ENCODE assay signal across 7 mouse cellular contexts in the genomic region with DNA sequence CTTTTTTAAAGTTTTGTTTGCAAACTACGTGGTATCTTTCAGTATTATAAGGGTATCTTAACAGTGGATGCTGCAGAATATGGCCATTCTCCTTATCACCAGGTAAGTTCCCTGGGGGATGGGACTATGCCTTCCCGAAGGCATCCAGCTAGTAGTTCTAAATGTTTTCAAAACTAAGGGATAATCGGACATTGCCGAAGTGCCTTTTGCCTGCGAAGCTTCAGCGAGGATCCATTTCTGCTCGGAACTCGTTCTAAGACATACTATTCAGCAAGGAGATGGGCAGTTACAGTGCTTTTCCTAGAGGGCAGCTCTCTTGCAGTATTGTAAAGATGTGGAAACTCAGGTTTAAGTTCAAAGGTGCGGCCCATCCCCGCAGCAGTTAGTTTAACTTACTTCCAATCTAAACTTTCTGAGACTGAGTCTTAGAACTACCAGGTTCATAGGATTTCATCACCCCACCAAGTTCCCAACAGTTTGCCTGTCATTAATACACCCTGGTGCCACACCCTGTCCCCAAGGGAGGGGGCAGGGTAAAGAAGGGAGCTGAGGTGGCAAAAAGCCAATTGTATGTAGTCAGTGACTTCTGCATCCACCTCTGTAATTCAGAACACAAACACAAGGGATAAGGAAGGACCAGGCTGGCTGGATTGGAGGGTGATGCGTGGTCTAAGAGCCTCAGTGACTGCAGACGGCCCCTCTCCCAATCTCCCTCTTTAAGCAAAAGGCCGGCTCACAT. TPM values are rescaled to one million over a fixed set of nuclear protein-coding genes. Genes with fewer than 3 reads are reported as not detected.
A peak's percentile ranks its signal among the peaks of the same experiment; 100 is the strongest.
DNase-seq lines count a peak whose midpoint lies in the region; ATAC-seq and TF ChIP-seq lines count a peak whose summit lies in the region.

No protein-coding gene starts in this region.

- H3K9me3 ChIP-seq in ES-E14 (ENCODE audit: control insufficient read depth, insufficient read depth, low read depth, low read length): no peaks in the 10 kb centered on the region
- H3K9me3 ChIP-seq in heart, postnatal 0 days (replicated peaks; ENCODE audit: control insufficient read depth, low read length): no peaks in the 10 kb centered on the region
- no peaks in the 10 kb centered on the region for H3K9me3 ChIP-seq in liver, embryonic 16.5 days (replicated peaks; ENCODE audit: control insufficient read depth, low read length)

- H3K36me3 ChIP-seq in ES-E14 (ENCODE audit: control insufficient read depth, insufficient read depth, low read length, poor library complexity, severe bottlenecking): no peaks in the 10 kb centered on the region
- H3K36me3 ChIP-seq in heart, postnatal 0 days (replicated peaks; ENCODE audit: control insufficient read depth, insufficient read depth, low read length): peaks cover 5% of the 10 kb centered on the region
- H3K36me3 ChIP-seq in liver, embryonic 16.5 days (ENCODE audit: control insufficient read depth, insufficient read depth): peaks cover 22% of the 10 kb centered on the region
- H3K36me3 ChIP-seq in spleen, adult 2 months (ENCODE audit: control insufficient read depth, insufficient read depth, low read length): no peaks in the 10 kb centered on the region

- TF ChIP-seq CTCF in heart, postnatal 0 days (IDR thresholded peaks at IDR 0.05; ENCODE audit: low read depth): no peak
- TF ChIP-seq CTCF in spleen, adult 2 months (IDR thresholded peaks at IDR 0.05; ENCODE audit: extremely low read depth, insufficient read depth, insufficient read length, insufficient replicate concordance): no peak

- no peak for TF ChIP-seq EP300 in heart, postnatal 0 days (IDR thresholded peaks at IDR 0.05; ENCODE audit: low read depth)

- 72% methylated on average over 13 of the region's 13 CpGs for WGBS in heart, postnatal 0 days
- 58% methylated on average over 13 of the region's 13 CpGs for WGBS in liver, embryonic 16.5 days (ENCODE audit: insufficient replicate concordance)
- WGBS in spleen, adult 2 months: 79% methylated on average over 13 of the region's 13 CpGs

- H3K27me3 ChIP-seq in heart, postnatal 0 days (ENCODE audit: control insufficient read depth, insufficient read depth, low read length): no peaks in the 10 kb centered on the region
- no peaks in the 10 kb centered on the region; the same call in 1 of the 2 replicates for H3K27me3 ChIP-seq in liver, embryonic 16.5 days (ENCODE audit: control insufficient read depth, insufficient read depth, low read depth, low read length)
- peaks cover 8% of the 10 kb centered on the region; the same call in 1 of the 2 replicates for H3K27me3 ChIP-seq in spleen, adult 2 months (ENCODE audit: control insufficient read depth, insufficient read depth, low read length)

- in situ Hi-C loops in ES-E14 (cut with MboI; ENCODE audit: low sequenced_read_pairs in 2 of 2, unreplicated experiment in 2 of 2): no loop called here

- no peak for DNase-seq in ES-E14 (ENCODE audit: low read depth, low spot score)
- DNase-seq in ZHBTc4 (ENCODE audit: low read depth, low spot score): peak; percentile 14
- peak; percentile 13 for DNase-seq in heart, postnatal 0 days (ENCODE audit: low spot score)
- no peak for DNase-seq in spleen, adult 2 months (ENCODE audit: low read depth in 1 of 2, low spot score in 2 of 2)
- no peak for DNase-seq in adrenal gland, postnatal 14 days
- DNase-seq in adrenal gland, postnatal 10 days: no peak

- H3K27ac ChIP-seq in ES-E14 (ENCODE audit: insufficient read depth, low read depth, low read length, poor library complexity, severe bottlenecking): no peak overlapping the region
- H3K27ac ChIP-seq in heart, postnatal 0 days (ENCODE audit: low read depth): no peak overlapping the region
- H3K27ac ChIP-seq in liver, embryonic 16.5 days (ENCODE audit: low read length): peak overlapping the region; percentile 65
- H3K27ac ChIP-seq in spleen, adult 2 months (ENCODE audit: insufficient read depth, low read length): no peak overlapping the region

- peak overlapping the region; percentile 85 to 90 for H3K4me3 ChIP-seq in ES-E14 (ENCODE audit: insufficient read depth in 1 of 2, low read depth in 1 of 2, low read length in 2 of 2, poor library complexity in 1 of 2, severe bottlenecking in 1 of 2)
- peak overlapping the region; percentile 59 for H3K4me3 ChIP-seq in heart, postnatal 0 days (ENCODE audit: low read depth, low read length)
- H3K4me3 ChIP-seq in liver, embryonic 16.5 days (ENCODE audit: low read depth, low read length): peak overlapping the region; percentile 77
- H3K4me3 ChIP-seq in spleen, adult 2 months (ENCODE audit: extremely low read depth, insufficient read depth, insufficient read length): peak overlapping the region; percentile 46

- H3K4me2 ChIP-seq in heart, postnatal 0 days (ENCODE audit: low read depth, low read length): peak overlapping the region; percentile 83
- peak overlapping the region; percentile 98 for H3K4me2 ChIP-seq in liver, embryonic 16.5 days (ENCODE audit: low read depth, low read length)

- TF ChIP-seq POLR2A in spleen, adult 2 months (IDR thresholded peaks at IDR 0.05; ENCODE audit: low read depth, low read length): no peak

- H3K9ac ChIP-seq in ES-E14 (ENCODE audit: insufficient read depth, low read depth, low read length, poor library complexity, severe bottlenecking): peak overlapping the region; percentile 83
- 0 out of 2 replicates have a peak overlapping the region, but pooled peaks have one; percentile 60 for H3K9ac ChIP-seq in heart, postnatal 0 days (replicated peaks; ENCODE audit: low read depth, low read length)
- peak overlapping the region; percentile 82 for H3K9ac ChIP-seq in liver, embryonic 16.5 days (ENCODE audit: low read depth, low read length)

- 0 out of 2 replicates have a peak, but pooled peaks have one; percentile 9 for ATAC-seq in heart, postnatal 0 days (ENCODE audit: insufficient read depth, low read depth)
- ATAC-seq in liver, embryonic 16.5 days (ENCODE audit: low read depth): peak; percentile 67

- peaks cover 2 to 3% of the 10 kb centered on the region in 2 experiments; a peak in 1 of 4 replicates for H3K4me1 ChIP-seq in ES-E14 (ENCODE audit: control insufficient read depth in 2 of 2, insufficient read depth in 2 of 2, low read length in 2 of 2, poor library complexity in 1 of 2)
- H3K4me1 ChIP-seq in heart, postnatal 0 days (ENCODE audit: control insufficient read depth, insufficient read depth): peaks cover 8% of the 10 kb centered on the region; the same call in 1 of the 2 replicates
- peaks cover 36% of the 10 kb centered on the region for H3K4me1 ChIP-seq in liver, embryonic 16.5 days (ENCODE audit: control insufficient read depth, low read depth, low read length)
- no peaks in the 10 kb centered on the region for H3K4me1 ChIP-seq in spleen, adult 2 months (ENCODE audit: control insufficient read depth, insufficient read depth, insufficient read length)

TF ChIP-seq in ES-E14, 5 proteins besides CTCF, POLR2A, EP300 and RAD21:
- TF ChIP-seq ZNF384 (IDR thresholded peaks at IDR 0.05; ENCODE audit: low read depth, low read length) (no peak), CHD2 (IDR thresholded peaks at IDR 0.05; ENCODE audit: low read depth, low read length) (no peak), HCFC1 (IDR thresholded peaks at IDR 0.05; ENCODE audit: borderline replicate concordance, insufficient read depth, low read length) (no peak), ZC3H11A (IDR thresholded peaks at IDR 0.05; ENCODE audit: borderline replicate concordance, low read depth, low read length) (no peak), MAFK (IDR thresholded peaks at IDR 0.05; ENCODE audit: insufficient read depth, low read depth, low read length) (no peak)

RNA-seq across cellular contexts. Expression of a gene that starts 1.7 kb away (rescaled TPM):
- total RNA-seq in ES-E14 (2012; rRNA removed): 12.0 and 14.3 TPM in 2 replicates
- 14.8 and 15.1 TPM in 2 replicates for total RNA-seq in heart, postnatal 0 days (2014; rRNA removed; ENCODE audit: low replicate concordance)
- 16.3 and 21.4 TPM in 2 replicates for polyA plus RNA-seq in heart, postnatal 0 days (2015; fragmentation: Nextera tagmentation; extraction: Ambion mirVana)
- polyA plus RNA-seq in liver, embryonic 16.5 days (2015; fragmentation: Nextera tagmentation; extraction: Ambion mirVana): 50.3 and 51.8 TPM in 2 replicates
- polyA plus RNA-seq in spleen, adult 2 months (2012; rRNA removed): 1.4 and 1.8 TPM in 2 replicates
- total RNA-seq in adrenal gland, postnatal 14 days (2021): 39.5 and 46.0 TPM in 2 replicates
- total RNA-seq in adrenal gland, postnatal 10 days (2021): 10 to 100 TPM; 25.0 to 31.4 TPM

RNA-seq across cellular contexts. Expression of a gene that starts 48.5 kb away (rescaled TPM):
- total RNA-seq in ES-E14 (2012; rRNA removed): 29.6 and 32.4 TPM in 2 replicates
- total RNA-seq in heart, postnatal 0 days (2014; rRNA removed; ENCODE audit: low replicate concordance): 17.9 and 18.6 TPM in 2 replicates
- 32.2 and 32.6 TPM in 2 replicates for polyA plus RNA-seq in heart, postnatal 0 days (2015; fragmentation: Nextera tagmentation; extraction: Ambion mirVana)
- 17.9 and 19.1 TPM in 2 replicates for polyA plus RNA-seq in liver, embryonic 16.5 days (2015; fragmentation: Nextera tagmentation; extraction: Ambion mirVana)
- polyA plus RNA-seq in spleen, adult 2 months (2012; rRNA removed): 9.5 and 12.0 TPM in 2 replicates
- total RNA-seq in adrenal gland, postnatal 14 days (2021): 23.4 and 26.0 TPM in 2 replicates
- total RNA-seq in adrenal gland, postnatal 10 days (2021): 10 to 100 TPM; 24.5 to 28.6 TPM

RNA-seq across cellular contexts. Expression of a gene that starts 48.6 kb away (rescaled TPM):
- 7.7 and 10.8 TPM in 2 replicates for total RNA-seq in ES-E14 (2012; rRNA removed)
- 2.9 and 5.2 TPM in 2 replicates for total RNA-seq in heart, postnatal 0 days (2014; rRNA removed; ENCODE audit: low replicate concordance)
- 4.7 and 5.6 TPM in 2 replicates for polyA plus RNA-seq in heart, postnatal 0 days (2015; fragmentation: Nextera tagmentation; extraction: Ambion mirVana)
- 6.0 and 6.6 TPM in 2 replicates for polyA plus RNA-seq in liver, embryonic 16.5 days (2015; fragmentation: Nextera tagmentation; extraction: Ambion mirVana)
- 0.66 and 0.88 TPM in 2 replicates for polyA plus RNA-seq in spleen, adult 2 months (2012; rRNA removed)
- 7.4 and 8.7 TPM in 2 replicates for total RNA-seq in adrenal gland, postnatal 14 days (2021)
- 1 to 10 TPM; 6.4 to 9.1 TPM for total RNA-seq in adrenal gland, postnatal 10 days (2021)

Comparison
In these comparisons a context has a peak if more than half of its experiments do, and no peak if none do; other contexts are left out.
1. DNase-seq: peak in ZHBTc4 (single experiment) and heart, postnatal 0 days (single experiment); none in ES-E14 (single experiment), spleen, adult 2 months (0 of 2), adrenal gland, postnatal 14 days (single experiment) and adrenal gland, postnatal 10 days (single experiment).
2. Peak in every context shown above with its lines, with median percentiles within 50 percentile points of each other: H3K4me3 ChIP-seq and H3K9ac ChIP-seq.